Mouse (Mus musculus) ES-E14 (cell line): Measurements from ENCODE around the gene Impdh1. TPM values are rescaled to one million over a fixed set of nuclear protein-coding genes. Genes with fewer than 3 reads are reported as not detected.

Source experiments
- DNase-seq: peaks from one replicate; pipeline ENCODE4 v3.0.0-alpha.2; 2013; ENCODE audit warnings: low read depth, low spot score
- H3K27ac ChIP-seq: 2 replicates; pipeline ENCODE4 v1.5.1; 2012; ENCODE audit warnings: low read depth, mild to moderate bottlenecking, low read length, moderate library complexity, mixed read lengths; ENCODE audit not compliant: poor library complexity, insufficient read depth, severe bottlenecking
- H3K36me3 ChIP-seq: 2 replicates; pipeline ENCODE4 v1.6.1; 2012; ENCODE audit warnings: mild to moderate bottlenecking, low read length, moderate library complexity, mixed read lengths; ENCODE audit not compliant: control insufficient read depth, poor library complexity, insufficient read depth, severe bottlenecking
- H3K4me1 ChIP-seq, 2 experiments: fragments of 150-350 bp in 1 of 2; sonication (generic) in 1 of 2; 2 replicates each; pipeline ENCODE4 v1.6.1; 2012; ENCODE audit warnings: low read length in 2 of 2, mild to moderate bottlenecking in 1 of 2, mixed read lengths in 1 of 2; ENCODE audit not compliant: control insufficient read depth in 2 of 2, insufficient read depth in 2 of 2, poor library complexity in 1 of 2
- H3K4me3 ChIP-seq, 2 experiments: fragments of 150-350 bp in 1 of 2; sonication (generic) in 1 of 2; 2 replicates each; pipeline ENCODE4 v1.5.1; 2012; ENCODE audit warnings: low read length in 2 of 2, low read depth in 1 of 2, mild to moderate bottlenecking in 1 of 2, mixed read lengths in 1 of 2; ENCODE audit not compliant: insufficient read depth in 1 of 2, poor library complexity in 1 of 2, severe bottlenecking in 1 of 2
- H3K9ac ChIP-seq: 2 replicates; pipeline ENCODE4 v1.6.1; 2012; ENCODE audit warnings: low read depth, mild to moderate bottlenecking, low read length, mixed read lengths; ENCODE audit not compliant: poor library complexity, insufficient read depth, severe bottlenecking
- H3K9me3 ChIP-seq: fragments of 150-350 bp; sonication (generic); 2 replicates; pipeline ENCODE4 v1.6.1; 2012; ENCODE audit warnings: low read depth, mild to moderate bottlenecking, low read length; ENCODE audit not compliant: control insufficient read depth, insufficient read depth
- CHD2 ChIP-seq: IDR thresholded peaks from 2 replicates; pipeline ENCODE4 v1.6.1; 2014; ENCODE audit warnings: mild to moderate bottlenecking, low read depth, low read length, inconsistent platforms
- HCFC1 ChIP-seq: IDR thresholded peaks from 2 replicates; pipeline ENCODE4 v1.6.1; 2012; ENCODE audit warnings: low read length, inconsistent platforms, borderline replicate concordance; ENCODE audit not compliant: insufficient read depth
- MAFK ChIP-seq: IDR thresholded peaks from 2 replicates; pipeline ENCODE4 v1.6.1; 2014; ENCODE audit warnings: mild to moderate bottlenecking, low read depth, low read length, inconsistent platforms; ENCODE audit not compliant: insufficient read depth
- ZC3H11A ChIP-seq: IDR thresholded peaks from 2 replicates; pipeline ENCODE4 v1.6.1; 2012; ENCODE audit warnings: low read depth, mild to moderate bottlenecking, inconsistent platforms, low read length, borderline replicate concordance
- ZNF384 ChIP-seq: IDR thresholded peaks from 2 replicates; pipeline ENCODE4 v1.6.1; 2012; ENCODE audit warnings: low read depth, low read length, inconsistent platforms
- in situ Hi-C, 2 experiments: fragments of 600-800 bp; cut with MboI; formaldehyde crosslinking; loops; one replicate each; pipeline ENCODE4 v1.15.1; 2025; ENCODE audit warnings: low sequenced_read_pairs in 2 of 2, inconsistent platforms in 1 of 2; ENCODE audit not compliant: unreplicated experiment in 2 of 2
- total RNA-seq: library from RNA; depleted of rRNA; stranded (reverse); fragments of 300-350 nt; gene quantifications from 2 replicates; pipeline ENCODE4 v1.2.3, GENCODE M21; 2012; rRNA removed

The Impdh1 gene
- total RNA-seq, 1 experiment = 29.7 TPM

DNA sequence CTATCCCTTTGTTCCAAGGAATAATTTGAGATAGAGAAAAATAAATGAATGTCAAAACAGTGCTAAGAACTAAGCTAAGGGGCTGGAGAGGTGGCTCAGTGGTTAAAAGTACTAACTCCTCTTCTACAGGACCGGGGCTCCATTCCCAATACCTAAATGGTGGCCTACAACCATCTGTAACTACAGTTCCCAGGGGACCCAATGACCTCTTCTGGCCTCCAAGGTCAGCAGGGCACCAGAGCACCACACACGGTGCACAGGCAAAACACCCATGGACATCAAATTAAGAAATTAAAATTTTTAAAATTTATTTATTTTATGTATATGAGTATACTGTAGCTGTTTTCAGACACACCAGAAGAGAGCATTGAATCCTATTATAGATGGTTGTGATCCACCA, 55.4 kb downstream of the Impdh1 start:
- H3K4me3 ChIP-seq = no peak overlapping the region
- no peak for TF ChIP-seq HCFC1
- TF ChIP-seq MAFK = no peak
- TF ChIP-seq CHD2 = no peak
- no peak for TF ChIP-seq ZC3H11A
- TF ChIP-seq ZNF384 = no peak
- H3K4me1 ChIP-seq = no peaks in the 10 kb centered on the region; a peak in 1 of 4 replicates
- no peak overlapping the region for H3K9ac ChIP-seq
- H3K9me3 ChIP-seq = no peaks in the 10 kb centered on the region
- no peak overlapping the region for H3K27ac ChIP-seq
- in situ Hi-C loops = no loop called here
- no peak for DNase-seq
- peaks cover 19% of the 10 kb centered on the region for H3K36me3 ChIP-seq

DNA sequence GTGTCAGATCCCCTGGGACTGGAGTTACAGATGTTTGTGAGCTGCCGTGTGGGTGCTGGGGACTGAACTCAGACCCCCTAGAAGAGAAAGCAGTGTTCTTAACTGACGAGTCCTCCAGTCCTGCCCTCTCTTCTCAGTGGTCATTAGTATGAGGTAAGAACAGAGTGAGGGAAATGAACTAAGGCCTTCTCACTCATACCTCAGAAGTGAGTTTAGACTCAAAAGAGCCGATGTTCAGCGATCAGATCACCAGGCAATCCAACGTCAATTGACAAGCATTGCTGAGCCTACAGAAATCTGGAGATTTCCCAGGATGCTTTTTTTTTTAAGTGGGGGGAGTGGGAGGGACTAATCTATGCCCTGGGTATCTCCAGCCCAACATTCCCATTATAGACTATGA, 59.8 kb downstream of the Impdh1 start:
- in situ Hi-C loops = no loop called here
- Histone ChIP-seq H3K4me3 (no peak overlapping the region), H3K27ac (no peak overlapping the region), H3K36me3 (peaks cover 44% of the 10 kb centered on the region), H3K9me3 (no peaks in the 10 kb centered on the region), H3K4me1 (no peaks in the 10 kb centered on the region), H3K9ac (no peak overlapping the region)
- TF ChIP-seq ZC3H11A = no peak
- no peak for TF ChIP-seq ZNF384
- no peak for TF ChIP-seq HCFC1
- TF ChIP-seq MAFK = no peak
- no peak for TF ChIP-seq CHD2
- no peak for DNase-seq

Other genes starting within 250 kb of the Impdh1 start
- not detected in 2 replicates for gene Lep, start 156.1 kb downstream of the Impdh1 start, total RNA-seq
- gene Rbm28, start 51.4 kb downstream of the Impdh1 start, total RNA-seq = 50.9 and 58.1 TPM in 2 replicates
- 0.40 and 1.4 TPM in 2 replicates for gene Prrt4, start 36.8 kb downstream of the Impdh1 start, total RNA-seq
- 36.9 and 38.9 TPM in 2 replicates for gene Hilpda, start 56.1 kb upstream of the Impdh1 start, total RNA-seq
- gene Fam71f2, start 63.2 kb upstream of the Impdh1 start, total RNA-seq = 0.42 and 0.58 TPM in 2 replicates
- 0.21 and 0.80 TPM in 2 replicates for gene Fam71f1, start 102.8 kb upstream of the Impdh1 start, total RNA-seq
- gene Calu, start 131.7 kb upstream of the Impdh1 start, total RNA-seq = 321 and 408 TPM in 2 replicates
- 0.11 and 0.13 TPM in 2 replicates for gene Opn1sw, start 172.1 kb upstream of the Impdh1 start, total RNA-seq
- gene Ccdc136, start 179.9 kb upstream of the Impdh1 start, total RNA-seq = 10.5 and 18.2 TPM in 2 replicates
- 64.9 and 86.4 TPM in 2 replicates for gene Flnc, start 216.9 kb upstream of the Impdh1 start, total RNA-seq